Mouse (Mus musculus): ENCODE measurements at regions not wholly inside any gene's neighbourhood (a gene's known extent, or its start where the extent isn't known, plus 50 kb on each side); places are given as distances from the start of the nearest gene placed in this dataset.

DNA sequence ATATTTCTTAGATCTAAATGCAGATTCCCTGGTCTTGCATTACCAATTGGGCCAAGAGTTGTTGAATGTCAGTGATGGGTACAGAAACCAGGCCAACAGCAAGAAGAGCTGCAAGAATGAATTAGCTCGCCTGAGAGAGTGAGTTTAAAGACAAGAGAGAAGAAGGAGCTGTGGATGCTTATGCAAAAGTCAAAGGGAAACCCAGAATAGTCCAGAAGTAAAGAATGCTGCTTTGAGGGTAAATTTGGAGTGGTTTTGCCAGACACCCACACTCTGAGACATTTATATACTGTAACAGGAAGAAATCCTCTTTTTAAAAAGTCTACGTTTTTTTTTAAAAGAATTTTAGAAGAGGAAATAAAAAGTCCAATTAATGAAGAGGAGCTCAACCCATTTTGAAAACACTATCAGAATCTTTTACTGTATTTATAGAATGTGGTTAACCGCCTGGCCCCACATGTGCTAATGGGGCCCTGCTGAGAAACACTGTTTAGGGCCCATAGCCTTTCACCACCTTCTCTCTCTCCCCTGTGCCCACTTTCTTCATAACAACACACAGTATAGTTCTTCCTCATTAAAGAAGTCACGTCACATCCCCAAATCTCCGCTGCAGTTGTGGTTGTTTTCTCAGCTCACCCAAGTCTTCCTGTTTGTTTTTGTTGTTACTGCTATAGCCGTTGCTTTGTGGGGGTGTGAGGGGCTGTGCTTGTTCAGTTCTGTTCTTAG, 158.0 kb upstream of the Cited2 start:
- no peak for DNase-seq (ENCODE audit: low spot score)

GRCm38 (mm10) chr10:17566975-17567374, 156.0 kb upstream of the Cited2 start:
- DNase-seq (ENCODE audit: low spot score): no peak
- WGBS: 94% methylated on average over 5 of the region's 5 CpGs
- H3K4me1 ChIP-seq: peaks cover 13% of the 10 kb centered on the region
- H3K36me3 ChIP-seq: no peaks in the 10 kb centered on the region
- H3K27me3 ChIP-seq (ENCODE audit: low read depth, poor library complexity, severe bottlenecking): no peaks in the 10 kb centered on the region
- H3K27ac ChIP-seq (replicated peaks): no peak overlapping the region
- no peaks in the 10 kb centered on the region for H3K9me3 ChIP-seq (replicated peaks)
- H3K4me3 ChIP-seq: no peak overlapping the region

More for the DNA sequence above, 158.0 kb upstream of the Cited2 start:
- Histone ChIP-seq H3K27ac (replicated peaks) (no peak overlapping the region), H3K4me1 (peaks cover 20% of the 10 kb centered on the region), H3K4me3 (no peak overlapping the region), H3K36me3 (no peaks in the 10 kb centered on the region), H3K27me3 (ENCODE audit: low read depth, poor library complexity, severe bottlenecking) (no peaks in the 10 kb centered on the region), H3K9me3 (replicated peaks) (no peaks in the 10 kb centered on the region)
- WGBS: 74% methylated on average over 6 of the region's 6 CpGs

DNA sequence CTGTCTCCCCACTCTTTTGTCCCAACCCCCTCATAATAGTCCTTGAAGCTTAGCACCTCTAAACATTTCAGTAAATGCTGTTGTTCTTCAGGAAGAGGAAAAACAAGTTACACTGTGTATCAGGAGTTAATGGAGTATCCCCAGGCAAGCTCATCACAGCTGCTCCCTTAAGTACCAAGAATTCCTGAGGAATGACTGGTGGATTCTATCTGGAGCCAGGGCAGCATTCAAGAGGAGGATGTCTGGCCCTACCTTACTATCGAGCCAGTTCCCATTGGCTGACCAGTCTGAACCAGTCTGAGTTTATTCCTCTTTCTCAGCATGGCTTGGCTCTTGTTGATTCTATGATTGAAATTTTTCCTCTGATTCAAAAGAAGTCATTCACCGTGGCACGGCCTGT, 155.4 kb upstream of the Cited2 start:
- H3K4me3 ChIP-seq: no peak overlapping the region
- WGBS: 89% methylated on average over 3 of the region's 3 CpGs
- no peak for DNase-seq (ENCODE audit: low spot score)
- H3K4me1 ChIP-seq: peaks cover 8% of the 10 kb centered on the region
- no peaks in the 10 kb centered on the region for H3K9me3 ChIP-seq (replicated peaks)
- H3K27me3 ChIP-seq (ENCODE audit: low read depth, poor library complexity, severe bottlenecking): no peaks in the 10 kb centered on the region
- no peak overlapping the region for H3K27ac ChIP-seq (replicated peaks)
- H3K36me3 ChIP-seq: no peaks in the 10 kb centered on the region

- Histone ChIP-seq H3K4me3 (no peak overlapping the region), H3K27ac (replicated peaks) (no peak overlapping the region), H3K36me3 (no peaks in the 10 kb centered on the region), H3K4me1 (no peaks in the 10 kb centered on the region), H3K27me3 (ENCODE audit: low read depth, poor library complexity, severe bottlenecking) (no peaks in the 10 kb centered on the region), H3K9me3 (replicated peaks) (no peaks in the 10 kb centered on the region; the same call in 1 of the 2 replicates)
- 86% methylated on average over 6 of the region's 6 CpGs for WGBS
- DNase-seq (ENCODE audit: low spot score): no peak
Observed at GRCm38 (mm10) chr10:17569577-17570113, 153.4 kb upstream of the Cited2 start.

GRCm38 (mm10) chr10:17574894-17575293, 148.1 kb upstream of the Cited2 start:
- no peak for DNase-seq (ENCODE audit: low spot score)
- WGBS: 61% methylated on average over 3 of the region's 3 CpGs
- peak overlapping the region; percentile 50 for H3K27ac ChIP-seq (replicated peaks)

DNA sequence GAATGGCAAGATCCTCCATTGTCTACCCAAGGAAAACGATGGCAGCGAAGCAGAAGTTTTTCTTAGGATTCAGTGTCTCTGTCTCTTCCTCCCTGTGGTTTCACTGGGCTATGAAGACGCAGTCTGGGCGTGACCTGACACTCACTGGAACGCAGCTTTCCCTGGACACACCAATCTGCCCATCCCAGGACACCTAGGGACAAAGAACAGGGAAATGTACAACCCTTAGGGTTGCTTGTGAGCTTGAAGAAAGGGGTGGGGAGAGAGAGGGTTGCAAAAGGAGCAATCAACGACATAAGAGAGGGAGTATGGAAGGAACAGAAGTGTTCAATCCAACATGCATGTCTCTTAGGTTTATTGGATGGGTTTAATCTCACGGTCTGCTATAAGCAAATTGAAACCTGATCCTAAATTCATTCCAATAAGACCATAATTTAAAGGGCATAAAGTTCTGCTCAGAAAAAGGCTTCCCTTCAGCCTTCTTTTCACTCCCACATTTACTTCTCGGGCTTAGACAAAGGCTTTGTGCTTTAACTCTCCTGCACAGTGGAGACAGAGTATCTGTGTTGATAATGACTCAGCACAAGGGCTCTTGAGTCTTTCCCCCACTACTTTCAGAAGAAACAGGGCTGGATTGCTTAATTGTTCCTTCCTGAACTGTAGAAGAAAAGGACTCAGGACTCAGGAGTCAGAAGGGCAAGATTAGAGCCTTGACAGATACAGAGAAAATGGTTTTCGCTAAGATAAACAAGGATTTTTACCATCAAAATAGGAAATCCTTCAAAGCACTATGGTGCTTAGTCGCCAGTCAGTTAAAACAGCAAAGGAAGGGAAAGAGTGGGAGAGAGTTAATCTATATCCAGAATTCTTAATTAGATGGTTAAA, 147.3 kb upstream of the Cited2 start:
- peak overlapping the region; percentile 50 for H3K27ac ChIP-seq (replicated peaks)
- H3K36me3 ChIP-seq: no peaks in the 10 kb centered on the region
- 43% methylated on average over 10 of the region's 10 CpGs for WGBS
- H3K9me3 ChIP-seq (replicated peaks): no peaks in the 10 kb centered on the region; the same call in 1 of the 2 replicates
- H3K27me3 ChIP-seq (ENCODE audit: low read depth, poor library complexity, severe bottlenecking): no peaks in the 10 kb centered on the region
- DNase-seq (ENCODE audit: low spot score): no peak
- peaks cover 21% of the 10 kb centered on the region for H3K4me1 ChIP-seq
- H3K4me3 ChIP-seq: no peak overlapping the region

More at GRCm38 (mm10) chr10:17574894-17575293, 148.1 kb upstream of the Cited2 start:
- Histone ChIP-seq H3K4me3 (no peak overlapping the region), H3K4me1 (peaks cover 21% of the 10 kb centered on the region), H3K36me3 (no peaks in the 10 kb centered on the region), H3K9me3 (replicated peaks) (no peaks in the 10 kb centered on the region; the same call in 1 of the 2 replicates), H3K27me3 (ENCODE audit: low read depth, poor library complexity, severe bottlenecking) (no peaks in the 10 kb centered on the region)

- Histone ChIP-seq H3K27me3 (ENCODE audit: low read depth, poor library complexity, severe bottlenecking) (no peaks in the 10 kb centered on the region), H3K4me3 (no peak overlapping the region), H3K9me3 (replicated peaks) (no peaks in the 10 kb centered on the region; the same call in 1 of the 2 replicates), H3K27ac (replicated peaks) (peak overlapping the region; percentile 50; the same call in 1 of the 2 replicates), H3K4me1 (peaks cover 21% of the 10 kb centered on the region), H3K36me3 (no peaks in the 10 kb centered on the region)
- DNase-seq (ENCODE audit: low spot score): no peak
Observed at GRCm38 (mm10) chr10:17576333-17576750, 146.7 kb upstream of the Cited2 start.

DNA sequence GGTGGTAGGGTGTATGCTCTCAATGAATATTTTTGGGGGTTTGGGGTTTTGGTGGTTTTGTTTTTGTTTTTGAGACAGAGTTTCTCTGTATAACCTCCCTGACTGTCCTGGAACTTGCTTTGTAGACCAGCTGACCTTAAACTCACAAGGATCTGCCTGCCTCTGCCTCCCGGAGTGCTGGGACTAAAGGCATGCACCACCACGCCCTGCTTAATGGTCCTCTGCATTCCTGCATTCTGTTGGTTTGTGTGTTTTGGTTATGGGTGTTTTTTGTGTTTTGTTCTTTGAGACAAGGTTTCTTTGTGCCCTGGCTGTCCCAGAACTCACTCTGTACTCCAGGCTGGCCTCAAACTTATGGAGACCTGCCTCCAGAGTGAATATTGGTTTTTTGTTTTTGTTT, 143.6 kb upstream of the Cited2 start:
- DNase-seq (ENCODE audit: low spot score): no peak
- WGBS: 91% methylated on average over 2 of the region's 2 CpGs
- H3K9me3 ChIP-seq (replicated peaks): no peaks in the 10 kb centered on the region

DNA sequence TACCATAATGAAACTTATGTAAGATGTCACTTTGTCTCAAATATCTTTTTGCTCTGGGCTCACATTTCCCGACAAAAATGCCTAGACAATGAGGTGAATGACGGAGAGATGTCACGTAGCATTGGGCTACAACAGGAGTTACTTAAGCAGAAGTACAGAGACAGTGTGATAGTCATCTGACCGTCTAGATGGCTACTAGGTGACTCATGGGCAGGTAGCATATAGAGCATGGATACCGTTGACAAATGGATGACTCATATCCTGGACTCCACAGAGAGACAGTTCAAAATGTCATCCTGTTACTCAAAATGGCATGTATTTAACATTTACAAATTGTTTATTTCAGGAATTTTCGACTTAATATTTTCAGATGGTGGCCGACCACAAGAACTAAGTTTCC, 138.2 kb upstream of the Cited2 start:
- Histone ChIP-seq H3K27me3 (ENCODE audit: low read depth, poor library complexity, severe bottlenecking) (no peaks in the 10 kb centered on the region), H3K27ac (replicated peaks) (no peak overlapping the region), H3K9me3 (replicated peaks) (no peaks in the 10 kb centered on the region), H3K4me1 (no peaks in the 10 kb centered on the region), H3K36me3 (no peaks in the 10 kb centered on the region), H3K4me3 (no peak overlapping the region)
- no peak for DNase-seq (ENCODE audit: low spot score)
- 92% methylated on average over 7 of the region's 7 CpGs for WGBS

More for the DNA sequence above, 143.6 kb upstream of the Cited2 start:
- Histone ChIP-seq H3K4me3 (no peak overlapping the region), H3K27ac (replicated peaks) (no peak overlapping the region), H3K4me1 (peaks cover 21% of the 10 kb centered on the region), H3K36me3 (no peaks in the 10 kb centered on the region), H3K27me3 (ENCODE audit: low read depth, poor library complexity, severe bottlenecking) (no peaks in the 10 kb centered on the region)

GRCm38 (mm10) chr10:17586910-17587309, 136.1 kb upstream of the Cited2 start:
- no peak for DNase-seq (ENCODE audit: low spot score)
- Histone ChIP-seq H3K4me3 (no peak overlapping the region), H3K36me3 (no peaks in the 10 kb centered on the region), H3K9me3 (replicated peaks) (no peaks in the 10 kb centered on the region), H3K27me3 (ENCODE audit: low read depth, poor library complexity, severe bottlenecking) (no peaks in the 10 kb centered on the region), H3K4me1 (no peaks in the 10 kb centered on the region), H3K27ac (replicated peaks) (no peak overlapping the region)
- WGBS: 92% methylated on average over 2 of the region's 2 CpGs

- Histone ChIP-seq H3K36me3 (no peaks in the 10 kb centered on the region), H3K4me3 (no peak overlapping the region), H3K9me3 (replicated peaks) (no peaks in the 10 kb centered on the region), H3K4me1 (no peaks in the 10 kb centered on the region), H3K27ac (replicated peaks) (no peak overlapping the region), H3K27me3 (ENCODE audit: low read depth, poor library complexity, severe bottlenecking) (no peaks in the 10 kb centered on the region)
- DNase-seq (ENCODE audit: low spot score): no peak
- WGBS: 88% methylated on average over 4 of the region's 4 CpGs
Observed at GRCm38 (mm10) chr10:17589136-17589535, 133.9 kb upstream of the Cited2 start.

DNA sequence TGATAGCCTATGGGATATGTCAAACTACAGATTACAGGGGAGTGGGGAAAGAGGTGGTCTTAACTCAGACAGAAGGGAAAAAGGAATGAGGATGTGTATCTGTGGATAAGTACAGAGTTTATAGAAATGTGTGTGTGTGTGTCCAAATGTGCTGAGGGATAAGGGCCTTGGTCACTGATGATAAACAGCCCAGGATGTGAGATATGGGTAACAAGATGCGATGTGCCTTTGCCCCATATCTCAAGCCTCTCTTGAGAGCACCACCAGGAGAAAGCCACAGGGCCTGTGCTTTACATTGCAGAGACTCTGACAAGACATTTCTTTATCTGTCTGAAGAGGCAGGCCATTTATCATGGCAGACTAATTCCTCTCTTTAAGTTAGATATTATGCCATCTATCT, 132.8 kb upstream of the Cited2 start:
- no peak for DNase-seq (ENCODE audit: low spot score)
- Histone ChIP-seq H3K27me3 (ENCODE audit: low read depth, poor library complexity, severe bottlenecking) (no peaks in the 10 kb centered on the region), H3K27ac (replicated peaks) (no peak overlapping the region), H3K36me3 (no peaks in the 10 kb centered on the region), H3K4me1 (no peaks in the 10 kb centered on the region), H3K9me3 (replicated peaks) (no peaks in the 10 kb centered on the region), H3K4me3 (no peak overlapping the region)
- WGBS: 91% methylated on average over 1 of the region's 1 CpGs

DNA sequence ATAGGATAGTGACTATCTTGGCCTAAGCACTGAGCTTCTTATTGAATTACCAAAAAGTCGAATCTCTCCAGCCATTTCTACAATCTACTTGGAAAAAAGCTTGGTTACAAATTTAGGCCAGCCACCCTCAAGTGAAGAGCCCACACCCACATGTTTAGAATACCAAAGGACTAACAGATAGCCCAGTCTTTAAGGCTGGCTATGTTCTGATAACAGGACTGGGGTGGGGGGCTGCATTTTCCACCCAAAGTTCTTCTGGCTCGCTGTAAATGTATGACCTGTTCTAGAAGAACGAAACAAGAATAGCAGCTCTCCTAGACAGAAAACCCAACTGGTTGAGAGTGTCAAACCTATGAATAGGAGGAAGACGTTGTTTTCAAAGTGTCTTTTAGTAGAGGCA, 130.6 kb upstream of the Cited2 start:
- H3K9me3 ChIP-seq (replicated peaks): no peaks in the 10 kb centered on the region
- 87% methylated on average over 4 of the region's 4 CpGs for WGBS
- no peaks in the 10 kb centered on the region for H3K4me1 ChIP-seq

More for the DNA sequence above, 130.6 kb upstream of the Cited2 start:
- no peak overlapping the region for H3K4me3 ChIP-seq
- no peaks in the 10 kb centered on the region for H3K27me3 ChIP-seq (ENCODE audit: low read depth, poor library complexity, severe bottlenecking)
- no peaks in the 10 kb centered on the region for H3K36me3 ChIP-seq
- DNase-seq (ENCODE audit: low spot score): no peak
- no peak overlapping the region for H3K27ac ChIP-seq (replicated peaks)
